Mouse (Mus musculus) 416B (cell line): Measurements from ENCODE around the gene Cdk5rap2.

ENCODE experiments used
- DNase-seq: peaks from one replicate; pipeline ENCODE4 v3.0.0; 2011; ENCODE audit warnings: low read depth

The Cdk5rap2 gene

GRCm38 (mm10) chr4:70409994-70410721 is at the start of gene Cdk5rap2:
Gene Cdk5rap2 (minus strand): TSS chr4:70410443.
- peak; percentile 98 for DNase-seq

DNA sequence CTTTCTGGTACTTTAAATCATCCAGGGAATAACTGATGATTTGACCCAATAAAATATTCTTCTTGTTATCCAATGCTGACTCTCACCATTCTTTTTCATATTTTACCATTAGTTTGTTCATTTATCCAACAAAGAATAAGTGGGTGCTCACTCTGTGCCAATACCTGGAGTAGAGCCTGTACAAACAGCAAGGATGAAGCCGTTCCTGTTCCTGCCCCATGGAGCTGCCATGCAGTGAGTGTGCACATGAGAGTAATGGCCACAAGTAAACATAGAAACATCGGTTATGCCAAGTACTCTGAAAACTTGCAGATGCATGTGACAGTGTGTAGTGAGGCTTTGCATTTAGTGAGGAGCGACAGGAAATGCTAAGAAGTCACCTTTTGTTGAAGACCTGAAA is 41.9 kb upstream of the Cdk5rap2 start:
- DNase-seq: no peak

GRCm38 (mm10) chr4:70451750-70452149 is 41.5 kb upstream of the Cdk5rap2 start:
- DNase-seq: peak; percentile 58

- DNase-seq: peak; percentile 12
Observed at GRCm38 (mm10) chr4:70449668-70450067, 39.4 kb upstream of the Cdk5rap2 start.

DNA sequence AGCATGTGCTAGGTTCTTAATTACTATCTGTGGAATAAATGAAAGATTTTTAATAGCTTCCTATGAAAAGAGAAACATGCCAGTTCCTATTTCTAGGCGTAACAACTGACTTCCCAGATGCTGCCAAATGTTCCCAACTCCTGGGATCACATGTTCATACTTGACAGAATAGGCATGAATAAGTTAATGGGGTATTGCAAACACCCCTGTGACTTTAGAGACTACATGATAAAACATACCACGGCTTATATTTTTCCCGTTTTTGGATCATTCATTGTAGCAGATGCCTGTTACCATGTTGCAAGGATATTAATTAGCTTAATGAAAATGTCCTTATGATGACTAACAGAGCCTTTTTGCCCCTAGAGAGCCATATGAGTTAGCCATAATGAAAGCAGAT is 36.5 kb upstream of the Cdk5rap2 start:
- no peak for DNase-seq

- no peak for DNase-seq
Observed at GRCm38 (mm10) chr4:70420202-70420601, 10.0 kb upstream of the Cdk5rap2 start.

- DNase-seq: peak; percentile 33
Observed at GRCm38 (mm10) chr4:70412126-70412525, 1.9 kb upstream of the Cdk5rap2 start.

DNA sequence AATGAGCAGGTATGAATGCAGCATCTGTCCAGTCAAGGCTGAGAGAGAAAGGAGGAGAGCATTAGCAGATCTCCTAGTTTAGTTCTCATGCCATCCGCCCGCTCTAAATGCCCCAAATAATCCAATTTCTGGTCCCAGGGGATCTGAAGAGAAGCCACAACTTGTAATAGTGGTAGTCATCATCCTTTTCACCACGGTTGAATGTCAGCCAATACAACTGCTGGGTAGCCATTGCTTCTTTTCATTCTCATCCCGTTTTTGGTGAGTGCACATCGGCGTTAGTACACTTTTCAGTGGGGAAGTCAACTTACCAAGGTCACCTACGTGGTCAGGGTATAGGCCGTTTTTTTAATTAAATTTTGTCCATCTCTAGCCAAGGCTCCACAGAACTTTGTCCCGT is 787 bp downstream of the Cdk5rap2 start:
- peak; percentile 29 for DNase-seq

- no peak for DNase-seq
Observed at GRCm38 (mm10) chr4:70402109-70402819, 8.0 kb downstream of the Cdk5rap2 start.

- DNase-seq: peak; percentile 43
Observed at GRCm38 (mm10) chr4:70399476-70399875, 10.8 kb downstream of the Cdk5rap2 start.

DNA sequence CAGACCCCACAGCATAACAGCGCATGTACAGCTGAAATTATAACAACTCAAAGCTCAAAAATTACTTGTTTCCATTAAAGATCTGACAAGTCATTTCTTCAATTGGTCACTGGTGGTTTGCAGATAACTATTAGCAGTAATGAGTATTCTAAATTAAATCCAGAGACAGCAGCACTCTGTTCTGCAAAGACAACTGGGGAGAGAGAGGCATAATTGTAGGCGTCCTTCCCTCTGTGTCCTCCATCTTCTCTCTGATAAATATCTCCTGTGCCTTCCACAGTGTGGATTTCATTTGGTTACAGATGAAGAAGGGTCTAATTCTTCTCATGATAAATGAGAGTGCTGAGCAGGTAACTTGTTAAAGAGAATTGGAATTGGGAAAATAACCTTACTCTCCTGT is 11.2 kb downstream of the Cdk5rap2 start:
- no peak for DNase-seq

DNA sequence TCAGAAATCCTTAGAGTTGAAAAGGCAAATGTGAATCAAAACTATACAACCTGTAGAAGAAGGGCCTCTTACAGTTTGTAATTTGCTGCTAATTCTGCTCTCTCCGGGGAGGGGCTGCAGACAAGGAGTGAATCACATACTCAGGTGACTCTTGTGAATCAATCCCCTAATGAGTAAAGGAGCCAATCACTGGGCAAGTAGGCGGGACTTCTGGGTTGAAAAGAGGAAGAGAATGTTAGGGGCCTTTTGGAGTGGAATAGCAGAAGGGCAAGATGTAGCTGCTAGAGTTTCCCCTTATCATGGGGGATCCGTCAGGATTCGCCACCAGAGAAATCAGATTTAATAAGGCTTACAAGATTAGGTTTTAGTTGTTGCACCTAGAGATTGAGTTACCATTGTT is 12.2 kb downstream of the Cdk5rap2 start:
- peak; percentile 22 for DNase-seq

- DNase-seq: peak; percentile 14
Observed at GRCm38 (mm10) chr4:70396701-70397100, 13.5 kb downstream of the Cdk5rap2 start.

GRCm38 (mm10) chr4:70394736-70395135 is 15.5 kb downstream of the Cdk5rap2 start:
- DNase-seq: no peak

GRCm38 (mm10) chr4:70391760-70392372 is 18.4 kb downstream of the Cdk5rap2 start:
- no peak for DNase-seq

GRCm38 (mm10) chr4:70391073-70391472 is 19.2 kb downstream of the Cdk5rap2 start:
- DNase-seq: no peak

GRCm38 (mm10) chr4:70386206-70386605 is 24.0 kb downstream of the Cdk5rap2 start:
- peak; percentile 25 for DNase-seq

GRCm38 (mm10) chr4:70377359-70377758 is 32.9 kb downstream of the Cdk5rap2 start:
- no peak for DNase-seq

DNA sequence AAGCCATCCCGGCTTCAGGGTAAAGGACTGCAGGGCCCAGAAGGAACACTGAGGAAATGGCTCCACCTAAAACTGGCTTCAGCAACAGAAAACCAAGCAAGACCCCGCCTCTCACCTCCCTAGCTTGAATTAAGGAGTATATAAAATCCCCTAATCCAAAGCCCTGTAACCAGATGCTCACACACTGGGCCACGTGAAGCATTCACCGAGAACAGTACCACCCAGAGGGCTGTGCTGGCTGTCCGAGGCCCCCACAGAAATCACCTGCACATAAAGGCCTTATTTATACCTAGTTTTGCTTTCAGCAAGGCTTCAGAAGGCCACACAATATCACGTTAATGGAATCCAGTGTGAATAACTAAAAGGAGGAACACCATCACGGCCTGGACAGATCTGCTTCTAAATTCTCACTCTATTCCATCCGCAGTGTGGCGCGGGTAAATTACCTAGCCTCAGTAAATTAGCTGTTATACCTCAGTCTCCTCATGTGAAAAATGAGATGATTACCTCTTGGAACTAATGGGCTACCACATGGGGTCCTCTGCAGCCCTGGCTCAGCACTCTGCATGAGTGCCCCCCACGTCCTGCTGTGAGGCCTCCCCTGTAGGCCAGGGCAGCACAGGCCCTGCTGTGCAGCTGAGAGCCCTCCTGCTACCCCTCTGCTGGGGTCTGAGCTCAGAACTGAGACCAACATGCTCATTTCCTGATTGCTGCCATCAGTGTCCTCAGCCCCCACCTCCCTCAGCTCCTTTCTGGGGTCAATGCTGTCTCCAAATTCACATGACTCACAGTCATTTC is 45.0 kb downstream of the Cdk5rap2 start:
- DNase-seq: no peak

- no peak for DNase-seq
Observed at GRCm38 (mm10) chr4:70361366-70361765, 48.9 kb downstream of the Cdk5rap2 start.

GRCm38 (mm10) chr4:70355659-70356350 is 54.4 kb downstream of the Cdk5rap2 start:
- peak; percentile 71 for DNase-seq

DNA sequence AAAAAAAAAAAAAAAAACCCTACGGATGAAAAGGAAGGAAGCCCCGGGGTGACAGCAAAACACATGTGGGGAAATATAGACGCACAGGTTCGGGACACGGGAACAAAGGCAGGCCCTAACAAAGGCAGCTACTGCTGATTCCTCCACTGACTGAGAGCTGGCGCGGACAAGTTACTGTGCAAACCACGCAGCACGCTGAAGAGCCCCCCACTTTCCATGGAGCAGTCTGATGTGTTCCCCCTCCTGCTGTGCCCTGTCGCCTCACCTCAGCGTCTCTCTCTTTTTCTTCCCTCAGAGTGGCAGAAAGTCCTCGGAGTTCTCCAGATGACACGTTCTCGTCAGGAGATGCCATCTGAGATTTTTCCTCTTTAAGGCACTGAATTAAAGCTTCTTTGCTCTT is 55.8 kb downstream of the Cdk5rap2 start:
- DNase-seq: no peak
